Mouse (Mus musculus): Measurements from ENCODE around the gene Ythdf2. TPM values are rescaled to one million over a fixed set of nuclear protein-coding genes. Genes with fewer than 3 reads are reported as not detected.

The Ythdf2 gene
- total and polyA plus RNA-seq, 2 experiments from 2014 or later = 83.9 to 122 TPM

DNA sequence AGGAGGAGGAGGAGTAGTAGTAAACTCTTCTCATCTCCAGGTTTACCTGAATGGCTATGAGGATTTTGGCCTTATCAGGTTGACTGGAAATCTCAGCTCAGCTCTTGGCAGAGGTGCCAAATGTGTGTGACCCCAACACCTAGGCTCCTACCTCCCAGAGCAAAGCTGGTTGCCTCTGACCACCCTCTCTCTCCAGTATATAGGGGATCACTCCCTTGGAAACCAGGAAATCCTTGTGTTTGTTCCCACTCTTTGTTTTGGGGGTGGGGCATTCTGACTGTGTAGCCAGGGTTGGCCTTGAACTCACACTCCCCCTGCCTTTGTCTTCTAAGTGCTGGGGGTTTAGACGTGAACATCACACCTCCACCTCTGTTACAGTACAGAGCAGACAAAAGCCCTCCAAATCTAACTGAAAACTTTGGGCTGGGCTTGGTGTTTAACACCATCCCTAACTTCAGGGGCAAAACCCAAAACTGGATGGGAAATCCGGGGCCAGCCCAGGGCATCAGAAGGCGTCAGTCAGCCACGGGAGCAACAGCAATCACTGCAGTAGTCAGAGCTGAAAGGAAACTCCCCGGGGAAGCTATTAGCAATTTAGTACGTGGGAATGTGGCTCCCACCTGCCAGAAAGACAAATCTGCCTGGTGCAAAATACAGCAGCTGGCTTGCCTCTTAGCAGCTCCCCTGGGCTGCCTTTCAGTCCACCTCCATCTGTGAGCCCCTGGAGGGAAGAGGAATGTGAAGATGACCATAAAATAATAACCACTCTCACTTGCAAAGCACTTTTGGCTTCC is 57.0 kb downstream of the Ythdf2 start:
- H3K27me3 ChIP-seq (ENCODE audit: insufficient read depth, low read length) = no peaks in the 10 kb centered on the region
- no peak overlapping the region for H3K4me2 ChIP-seq (ENCODE audit: low read depth)
- ATAC-seq (no peak), DNase-seq (no peak)
- H3K4me1 ChIP-seq (ENCODE audit: insufficient read depth) = no peaks in the 10 kb centered on the region
- no peak overlapping the region for H3K9ac ChIP-seq
- no peaks in the 10 kb centered on the region for H3K36me3 ChIP-seq (ENCODE audit: insufficient read depth)
- no peak for TF ChIP-seq CTCF (IDR thresholded peaks at IDR 0.05; ENCODE audit: low read depth)
- H3K4me3 ChIP-seq (ENCODE audit: low read depth, low read length) = no peak overlapping the region
- no peak overlapping the region for H3K27ac ChIP-seq (ENCODE audit: low read depth, low read length)
- WGBS = 5% methylated on average over 6 of the region's 6 CpGs
- no peaks in the 10 kb centered on the region for H3K9me3 ChIP-seq (ENCODE audit: low read length)

GRCm38 (mm10) chr4:132151673-132152072 is 60.4 kb downstream of the Ythdf2 start:
- no peaks in the 10 kb centered on the region for H3K36me3 ChIP-seq (ENCODE audit: insufficient read depth)
- no peak for DNase-seq
- WGBS = 83% methylated on average over 1 of the region's 1 CpGs
- no peak for TF ChIP-seq CTCF (IDR thresholded peaks at IDR 0.05; ENCODE audit: low read depth)
- no peak for ATAC-seq
- H3K9ac ChIP-seq = no peak overlapping the region
- H3K27ac ChIP-seq (ENCODE audit: low read depth, low read length) = no peak overlapping the region
- H3K27me3 ChIP-seq (ENCODE audit: insufficient read depth, low read length) = peaks cover 3% of the 10 kb centered on the region; the same call in 1 of the 2 replicates
- H3K4me3 ChIP-seq (ENCODE audit: low read depth, low read length) = no peak overlapping the region
- no peaks in the 10 kb centered on the region for H3K9me3 ChIP-seq (ENCODE audit: low read length)
- H3K4me2 ChIP-seq (ENCODE audit: low read depth) = no peak overlapping the region
- H3K4me1 ChIP-seq (ENCODE audit: insufficient read depth) = no peaks in the 10 kb centered on the region

DNA sequence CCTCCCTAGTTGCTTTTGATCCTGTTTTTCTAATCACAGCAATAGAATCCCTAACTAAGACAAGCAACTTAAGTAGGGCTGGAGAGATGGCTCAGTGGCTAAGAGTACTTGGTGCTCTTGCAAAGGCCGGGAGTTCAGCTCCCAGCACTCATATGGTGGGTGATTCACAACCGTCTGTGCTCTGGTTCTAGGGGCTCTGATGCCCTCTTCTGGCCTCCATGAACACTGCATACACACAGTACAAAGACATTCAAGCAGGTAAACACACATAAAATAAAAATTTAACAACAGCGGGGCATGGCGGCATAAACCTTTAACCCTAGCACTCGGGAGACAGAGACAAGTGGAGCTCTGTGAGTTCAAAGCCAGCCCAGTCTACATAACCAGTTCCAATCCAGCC is 65.9 kb downstream of the Ythdf2 start:
- Histone ChIP-seq H3K36me3 (ENCODE audit: insufficient read depth) (no peaks in the 10 kb centered on the region), H3K4me3 (ENCODE audit: low read depth, low read length) (no peak overlapping the region), H3K9ac (no peak overlapping the region), H3K4me1 (ENCODE audit: insufficient read depth) (no peaks in the 10 kb centered on the region), H3K9me3 (ENCODE audit: low read length) (no peaks in the 10 kb centered on the region), H3K4me2 (ENCODE audit: low read depth) (no peak overlapping the region), H3K27me3 (ENCODE audit: insufficient read depth, low read length) (peaks cover 36% of the 10 kb centered on the region), H3K27ac (ENCODE audit: low read depth, low read length) (no peak overlapping the region)
- DNase-seq = no peak
- 76% methylated on average over 5 of the region's 5 CpGs for WGBS
- ATAC-seq = no peak
- peak; percentile 26; the same call in 1 of the 2 replicates for TF ChIP-seq CTCF (IDR thresholded peaks at IDR 0.05; ENCODE audit: low read depth)

- H3K27me3 ChIP-seq (ENCODE audit: insufficient read depth, low read length) = peaks cover 36% of the 10 kb centered on the region
- no peaks in the 10 kb centered on the region for H3K9me3 ChIP-seq (ENCODE audit: low read length)
- no peak overlapping the region for H3K4me3 ChIP-seq (ENCODE audit: low read depth, low read length)
- no peak for TF ChIP-seq CTCF (IDR thresholded peaks at IDR 0.05; ENCODE audit: low read depth)
- no peaks in the 10 kb centered on the region for H3K4me1 ChIP-seq (ENCODE audit: insufficient read depth)
- peak overlapping the region; percentile 79; the same call in 1 of the 2 replicates for H3K4me2 ChIP-seq (ENCODE audit: low read depth)
- H3K9ac ChIP-seq = no peak overlapping the region
- H3K27ac ChIP-seq (ENCODE audit: low read depth, low read length) = no peak overlapping the region
- DNase-seq (no peak), ATAC-seq (no peak)
- WGBS = 47% methylated on average over 10 of the region's 10 CpGs
- H3K36me3 ChIP-seq (ENCODE audit: insufficient read depth) = no peaks in the 10 kb centered on the region
Measured at GRCm38 (mm10) chr4:132145092-132145491, 67.0 kb downstream of the Ythdf2 start.

DNA sequence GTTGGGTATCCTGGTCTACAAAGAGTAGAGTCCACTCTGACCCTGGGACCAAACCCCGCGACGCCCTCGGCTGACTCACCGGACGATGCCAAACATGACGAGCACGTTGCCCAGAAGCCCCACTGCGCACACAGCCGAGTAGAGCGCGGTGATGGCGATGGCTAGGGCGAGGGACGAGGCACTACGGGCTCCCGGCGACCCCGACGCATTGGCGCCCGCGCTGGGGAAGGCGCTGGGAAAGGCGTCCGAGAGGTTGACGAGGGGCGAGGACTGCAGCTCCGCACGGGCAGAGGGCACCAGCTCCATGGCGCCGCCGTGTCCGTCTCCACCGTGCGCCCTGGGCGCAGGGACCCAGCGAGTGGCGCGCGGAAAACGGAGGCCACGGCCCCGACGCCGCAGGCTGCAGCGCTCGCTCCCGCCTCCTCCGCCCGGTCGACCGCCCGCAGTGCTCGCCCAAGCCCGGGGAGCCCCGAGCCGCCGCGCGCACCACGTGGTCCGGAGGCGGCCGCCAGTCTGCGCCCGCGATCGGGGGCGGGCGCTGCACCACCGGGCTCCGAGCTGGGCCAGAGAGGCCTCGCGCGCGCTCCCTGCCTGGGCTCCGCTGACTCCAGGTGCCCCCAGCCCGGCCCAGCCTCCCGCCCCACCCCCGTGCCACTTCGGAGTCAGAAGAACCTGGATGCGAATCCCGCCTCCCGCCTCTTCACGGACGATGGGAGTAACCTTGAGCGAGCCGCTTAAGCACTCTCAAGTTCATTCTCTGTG is 67.8 kb downstream of the Ythdf2 start, which contains the start of gene Oprd1:
Gene Oprd1 (minus strand): TSS at position 407 of the 762 bp plus-strand sequence.
- H3K4me1 ChIP-seq (ENCODE audit: insufficient read depth) = no peaks in the 10 kb centered on the region
- H3K9ac ChIP-seq = peak within 1 kb of the TSS; percentile 41
- peaks cover 36% of the 10 kb centered on the region for H3K27me3 ChIP-seq (ENCODE audit: insufficient read depth, low read length)
- TF ChIP-seq CTCF (IDR thresholded peaks at IDR 0.05; ENCODE audit: low read depth) = no peak
- H3K4me2 ChIP-seq (ENCODE audit: low read depth) = peak within 1 kb of the TSS; percentile 79
- WGBS = 2% methylated on average over 75 of the region's 89 CpGs
- H3K36me3 ChIP-seq (ENCODE audit: insufficient read depth) = no peaks in the 10 kb centered on the region
- H3K9me3 ChIP-seq (ENCODE audit: low read length) = no peaks in the 10 kb centered on the region
- H3K4me3 ChIP-seq (ENCODE audit: low read depth, low read length) = peak within 1 kb of the TSS; percentile 48
- ATAC-seq (peak; percentile 54), DNase-seq (no peak)
- no peak within 1 kb of the TSS for H3K27ac ChIP-seq (ENCODE audit: low read depth, low read length)

- Histone ChIP-seq H3K27ac (ENCODE audit: low read depth, low read length) (no peak overlapping the region), H3K36me3 (ENCODE audit: insufficient read depth) (no peaks in the 10 kb centered on the region), H3K4me3 (ENCODE audit: low read depth, low read length) (no peak overlapping the region), H3K4me2 (ENCODE audit: low read depth) (no peak overlapping the region), H3K9me3 (ENCODE audit: low read length) (no peaks in the 10 kb centered on the region), H3K9ac (no peak overlapping the region), H3K27me3 (ENCODE audit: insufficient read depth, low read length) (peaks cover 8% of the 10 kb centered on the region), H3K4me1 (ENCODE audit: insufficient read depth) (no peaks in the 10 kb centered on the region)
- WGBS = 92% methylated on average over 2 of the region's 2 CpGs
- DNase-seq = no peak
- ATAC-seq = no peak
- TF ChIP-seq CTCF (IDR thresholded peaks at IDR 0.05; ENCODE audit: low read depth) = no peak
Measured at GRCm38 (mm10) chr4:132138640-132139039, 73.5 kb downstream of the Ythdf2 start.

DNA sequence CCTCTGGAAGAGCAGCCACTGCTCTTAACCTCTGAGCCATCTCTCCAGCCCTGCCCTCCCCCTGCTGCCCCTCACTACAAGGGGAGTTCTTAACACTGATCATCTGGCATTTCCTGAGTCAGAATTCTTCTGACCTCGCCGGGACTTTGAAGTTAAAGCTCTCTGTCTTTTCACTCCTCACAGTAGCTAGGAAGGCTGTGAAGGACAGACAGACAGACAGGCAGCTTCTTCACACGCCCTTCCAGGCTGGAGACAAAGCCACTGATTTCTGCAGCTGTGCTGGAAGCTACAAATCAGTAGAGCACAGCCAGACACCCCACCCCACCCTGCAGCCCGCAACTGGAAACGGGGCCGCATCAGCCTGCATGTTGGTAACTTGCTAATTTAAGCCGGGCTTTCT is 75.1 kb downstream of the Ythdf2 start:
- WGBS = 78% methylated on average over 7 of the region's 7 CpGs
- no peak for TF ChIP-seq CTCF (IDR thresholded peaks at IDR 0.05; ENCODE audit: low read depth)
- Histone ChIP-seq H3K9me3 (ENCODE audit: low read length) (no peaks in the 10 kb centered on the region), H3K27me3 (ENCODE audit: insufficient read depth, low read length) (no peaks in the 10 kb centered on the region), H3K4me1 (ENCODE audit: insufficient read depth) (no peaks in the 10 kb centered on the region), H3K27ac (ENCODE audit: low read depth, low read length) (no peak overlapping the region), H3K36me3 (ENCODE audit: insufficient read depth) (no peaks in the 10 kb centered on the region), H3K4me3 (ENCODE audit: low read depth, low read length) (no peak overlapping the region), H3K4me2 (ENCODE audit: low read depth) (no peak overlapping the region), H3K9ac (no peak overlapping the region)
- no peak for ATAC-seq
- no peak for DNase-seq

Small RNA genes within 50 kb of the gene (microRNA-seq; reads per million reads assigned to microRNA genes)
- gene Gm22033 = 0 reads per million in 2 experiments

Other genes with a start within 250 kb of the Ythdf2 start
- gene Gm10300, start 137.6 kb downstream of the Ythdf2 start, total RNA-seq (2014; rRNA removed) = 0.14 TPM in 1 of 2 replicates, not detected in the other
- not detected in 2 replicates for gene Gm10300, start 137.6 kb downstream of the Ythdf2 start, polyA plus RNA-seq (2015; fragmentation: Nextera tagmentation; extraction: Ambion mirVana)
- gene Epb41, start 137.0 kb downstream of the Ythdf2 start, total RNA-seq (2014; rRNA removed) = 65.0 and 68.3 TPM in 2 replicates
- 32.4 and 36.5 TPM in 2 replicates for gene Epb41, start 137.0 kb downstream of the Ythdf2 start, polyA plus RNA-seq (2015; fragmentation: Nextera tagmentation; extraction: Ambion mirVana)
- 1.5 and 1.6 TPM in 2 replicates for gene Oprd1, start 67.8 kb downstream of the Ythdf2 start, total RNA-seq (2014; rRNA removed)
- 0.23 and 0.53 TPM in 2 replicates for gene Oprd1, start 67.8 kb downstream of the Ythdf2 start, polyA plus RNA-seq (2015; fragmentation: Nextera tagmentation; extraction: Ambion mirVana)
- gene Gmeb1, start 49.3 kb upstream of the Ythdf2 start, total RNA-seq (2014; rRNA removed) = 17.1 and 21.3 TPM in 2 replicates
- 18.0 and 34.0 TPM in 2 replicates for gene Gmeb1, start 49.3 kb upstream of the Ythdf2 start, polyA plus RNA-seq (2015; fragmentation: Nextera tagmentation; extraction: Ambion mirVana)
- gene Taf12, start 62.1 kb upstream of the Ythdf2 start, total RNA-seq (2014; rRNA removed) = 8.0 and 15.2 TPM in 2 replicates
- 27.8 and 30.5 TPM in 2 replicates for gene Taf12, start 62.1 kb upstream of the Ythdf2 start, polyA plus RNA-seq (2015; fragmentation: Nextera tagmentation; extraction: Ambion mirVana)
- gene Rab42, start 91.1 kb upstream of the Ythdf2 start, total RNA-seq (2014; rRNA removed) = 0.71 and 1.8 TPM in 2 replicates
- 2.3 and 2.5 TPM in 2 replicates for gene Rab42, start 91.1 kb upstream of the Ythdf2 start, polyA plus RNA-seq (2015; fragmentation: Nextera tagmentation; extraction: Ambion mirVana)
- gene Trnau1ap, start 117.2 kb upstream of the Ythdf2 start, total RNA-seq (2014; rRNA removed) = 57.2 and 62.1 TPM in 2 replicates
- 62.1 and 75.6 TPM in 2 replicates for gene Trnau1ap, start 117.2 kb upstream of the Ythdf2 start, polyA plus RNA-seq (2015; fragmentation: Nextera tagmentation; extraction: Ambion mirVana)
- 19.1 and 22.4 TPM in 2 replicates for gene Rcc1, start 141.3 kb upstream of the Ythdf2 start, total RNA-seq (2014; rRNA removed)
- 23.3 and 24.9 TPM in 2 replicates for gene Rcc1, start 141.3 kb upstream of the Ythdf2 start, polyA plus RNA-seq (2015; fragmentation: Nextera tagmentation; extraction: Ambion mirVana)
- gene Phactr4, start 210.2 kb upstream of the Ythdf2 start, total RNA-seq (2014; rRNA removed) = 3.2 and 3.9 TPM in 2 replicates
- 3.5 and 4.9 TPM in 2 replicates for gene Phactr4, start 210.2 kb upstream of the Ythdf2 start, polyA plus RNA-seq (2015; fragmentation: Nextera tagmentation; extraction: Ambion mirVana)

All from forebrain, postnatal 0 days (tissue).